Mouse (Mus musculus) urinary bladder, postnatal 14 days (tissue): ENCODE measurements around the gene Ptrhd1.
A peak's percentile ranks its signal among the peaks of the same experiment; 100 is the strongest.
"Not testable (repeated sequence)": the region's sequence is repeated elsewhere in the genome, so short reads cannot be mapped to it uniquely, and the experiment has no call there.

Experiments
- DNase-seq: peaks from one replicate; pipeline ENCODE4 v3.0.0; 2021; ENCODE audit warnings: low spot score

The Ptrhd1 gene

DNA sequence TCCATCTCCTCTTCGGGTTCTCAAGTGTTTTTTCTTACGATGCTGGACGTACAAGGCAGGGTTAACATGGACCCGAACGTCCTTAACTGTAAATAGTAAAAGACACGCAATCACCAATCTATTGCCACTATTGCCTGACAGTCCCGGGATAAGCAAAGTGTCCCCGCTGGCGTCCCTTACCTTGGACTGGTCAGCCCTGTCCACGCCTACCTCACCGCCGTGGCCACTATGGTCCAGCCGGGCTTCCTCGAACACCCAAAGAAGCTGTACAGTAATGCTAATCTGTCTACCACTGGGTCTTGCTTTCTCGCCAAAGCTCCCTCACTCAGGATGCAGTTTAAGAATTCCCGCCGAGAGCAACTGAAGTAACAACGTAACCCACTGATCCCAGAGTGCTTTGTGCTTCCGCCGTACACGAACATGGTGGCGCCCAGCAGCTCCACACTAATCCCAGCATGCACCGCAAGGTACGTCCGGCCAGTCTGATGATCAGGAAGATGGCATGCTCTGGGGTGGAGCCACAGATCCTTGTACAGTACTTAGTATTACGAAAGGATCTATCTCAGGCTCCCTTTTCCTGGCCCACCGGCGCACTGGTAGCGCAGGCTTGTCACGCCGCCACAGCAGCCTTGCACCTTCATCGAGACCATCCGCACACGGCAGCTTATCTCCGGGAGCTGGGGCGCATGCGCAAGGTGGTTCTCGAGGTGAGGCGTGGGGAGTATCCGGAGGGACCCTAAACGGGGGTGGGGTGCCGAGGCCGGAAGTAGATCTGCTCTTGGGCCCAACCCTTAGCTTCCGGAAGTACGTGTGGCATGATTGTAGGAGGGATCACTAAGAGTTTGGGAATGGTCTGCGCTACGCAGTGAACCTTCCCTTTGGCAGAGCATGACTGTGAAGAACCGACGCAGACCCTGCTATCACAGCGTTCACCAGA lies at the start of gene Ptrhd1, which contains the start of gene Cenpo:
Gene Ptrhd1 (plus strand): TSS at position 456 of the 937 bp plus-strand sequence.
Gene Cenpo (minus strand): TSS at position 723 of the 937 bp plus-strand sequence.
- peak; percentile 95 for DNase-seq

- no peak for DNase-seq
These were observed 49.2 kb upstream of the Ptrhd1 start for GRCm38 (mm10) chr12:4184648-4185047.

DNA sequence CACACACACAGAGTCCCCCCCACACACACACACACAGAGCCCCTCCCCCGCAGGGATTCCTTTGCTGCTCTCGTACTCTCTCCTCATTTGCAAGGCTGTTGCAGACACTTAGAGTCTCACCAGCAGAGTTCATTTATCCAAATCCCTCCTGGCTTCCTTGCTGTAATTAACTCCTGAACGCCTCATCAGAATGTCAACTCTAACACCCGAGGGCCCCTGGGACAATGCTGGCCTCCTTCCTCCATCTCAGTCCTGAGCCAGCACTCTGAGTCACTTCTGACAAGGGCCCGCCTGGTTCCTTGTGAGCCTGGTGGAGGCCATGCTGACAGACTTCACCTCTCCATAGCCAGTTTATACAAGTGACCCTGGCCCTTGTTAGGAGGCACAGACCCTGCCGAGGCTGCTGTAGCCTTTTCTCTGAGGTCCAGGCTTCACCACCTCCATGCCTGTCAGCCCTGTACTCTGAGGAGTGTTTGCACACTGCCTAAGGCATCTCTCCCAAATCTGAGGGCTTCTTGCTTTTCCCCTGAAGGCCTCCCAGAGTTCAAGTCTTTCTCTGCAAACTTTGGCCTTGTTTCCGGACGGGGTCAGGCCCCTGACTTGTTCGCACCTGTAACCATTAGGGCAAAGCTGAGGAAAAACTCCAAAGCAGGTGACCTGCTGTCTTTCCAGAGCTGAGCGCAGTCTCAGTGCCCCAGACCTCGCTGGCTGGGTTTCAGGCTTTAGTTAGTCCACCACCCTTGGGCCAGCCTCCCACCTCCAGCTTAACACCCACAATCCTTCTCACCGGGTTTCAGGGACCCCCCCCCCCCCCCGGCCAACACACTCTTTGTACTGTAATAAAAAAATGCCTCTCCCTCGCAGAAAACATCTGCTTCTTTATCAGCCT lies 45.4 kb upstream of the Ptrhd1 start:
- peak; percentile 68 for DNase-seq

DNA sequence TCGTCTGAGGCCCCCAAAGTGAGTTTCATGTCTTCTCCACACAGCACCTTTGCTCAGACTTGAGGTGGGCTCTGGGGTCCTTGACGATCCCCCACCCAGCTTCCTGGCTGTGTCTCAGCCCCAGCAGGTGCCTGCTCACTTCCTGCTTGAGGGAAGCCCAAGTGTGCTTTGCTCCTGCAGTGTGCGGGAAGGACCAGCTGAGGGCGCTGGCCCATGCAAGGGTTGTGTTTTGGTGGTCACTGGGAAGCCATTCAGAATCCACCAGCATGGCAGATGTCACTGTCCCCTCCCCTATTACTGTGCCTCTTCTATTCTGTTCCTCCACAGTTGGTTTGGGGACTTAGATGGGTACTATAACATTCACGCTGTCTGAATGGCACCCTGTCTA lies 44.8 kb upstream of the Ptrhd1 start:
- DNase-seq = no peak

GRCm38 (mm10) chr12:4192514-4192913 lies 41.3 kb upstream of the Ptrhd1 start:
- DNase-seq = no peak

DNA sequence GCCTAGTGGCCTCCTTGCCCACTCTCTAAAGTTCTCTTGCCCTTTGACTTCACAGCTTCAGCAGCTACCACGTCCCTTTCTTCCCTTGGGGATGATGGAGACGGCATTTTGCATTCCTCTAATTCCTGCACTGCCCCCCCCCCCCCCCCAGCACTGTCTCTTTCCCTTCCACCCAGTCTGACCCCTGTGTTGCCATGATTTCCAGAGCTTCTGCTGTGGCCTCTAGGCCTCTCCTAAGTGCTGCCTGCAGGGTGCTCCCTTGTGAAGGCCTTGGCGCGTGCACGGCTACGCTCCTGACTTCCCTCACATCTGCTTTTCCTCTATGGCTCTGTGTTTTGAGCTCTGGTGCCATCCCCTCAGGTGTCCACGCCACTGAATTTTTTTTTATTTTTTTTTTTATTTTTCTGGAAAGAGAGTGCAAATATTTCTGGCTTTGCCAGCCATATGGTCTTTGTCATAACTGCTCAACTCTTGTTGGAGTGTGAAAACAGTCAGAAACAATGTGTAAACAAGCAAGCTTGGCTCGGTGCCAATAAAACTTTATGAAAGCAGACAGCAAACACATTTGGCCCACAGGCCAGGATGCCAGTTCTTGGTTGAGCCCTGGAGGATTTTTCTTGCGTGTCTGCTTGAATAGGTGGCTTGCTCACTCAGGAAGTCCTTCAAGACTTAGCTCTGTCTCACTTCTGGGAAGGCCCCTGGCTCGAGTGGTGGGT lies 40.6 kb upstream of the Ptrhd1 start:
- no peak for DNase-seq

GRCm38 (mm10) chr12:4194643-4195042 lies 39.2 kb upstream of the Ptrhd1 start:
- DNase-seq = no peak

DNA sequence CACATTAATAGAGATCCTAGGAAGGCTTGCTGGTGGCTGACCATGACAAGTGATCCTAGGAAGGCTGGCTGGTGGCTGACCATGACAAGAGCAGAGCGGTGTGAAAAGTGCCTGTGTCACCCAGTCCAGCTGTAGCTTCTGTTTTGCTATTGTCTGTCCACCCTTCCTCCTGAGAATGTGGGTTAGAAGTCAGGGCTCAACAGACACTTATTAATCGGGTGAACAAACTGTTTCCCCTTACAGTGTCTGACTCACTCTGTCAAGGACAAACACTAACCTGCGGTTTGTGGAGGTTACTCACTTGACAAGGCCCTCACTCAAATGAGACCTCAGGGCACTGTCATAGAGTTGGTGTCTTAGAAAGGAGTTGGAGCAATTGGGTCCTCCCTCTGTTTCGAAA lies 35.1 kb upstream of the Ptrhd1 start:
- DNase-seq = no peak

- no peak for DNase-seq
These were observed 34.6 kb upstream of the Ptrhd1 start for GRCm38 (mm10) chr12:4199271-4199670.

DNA sequence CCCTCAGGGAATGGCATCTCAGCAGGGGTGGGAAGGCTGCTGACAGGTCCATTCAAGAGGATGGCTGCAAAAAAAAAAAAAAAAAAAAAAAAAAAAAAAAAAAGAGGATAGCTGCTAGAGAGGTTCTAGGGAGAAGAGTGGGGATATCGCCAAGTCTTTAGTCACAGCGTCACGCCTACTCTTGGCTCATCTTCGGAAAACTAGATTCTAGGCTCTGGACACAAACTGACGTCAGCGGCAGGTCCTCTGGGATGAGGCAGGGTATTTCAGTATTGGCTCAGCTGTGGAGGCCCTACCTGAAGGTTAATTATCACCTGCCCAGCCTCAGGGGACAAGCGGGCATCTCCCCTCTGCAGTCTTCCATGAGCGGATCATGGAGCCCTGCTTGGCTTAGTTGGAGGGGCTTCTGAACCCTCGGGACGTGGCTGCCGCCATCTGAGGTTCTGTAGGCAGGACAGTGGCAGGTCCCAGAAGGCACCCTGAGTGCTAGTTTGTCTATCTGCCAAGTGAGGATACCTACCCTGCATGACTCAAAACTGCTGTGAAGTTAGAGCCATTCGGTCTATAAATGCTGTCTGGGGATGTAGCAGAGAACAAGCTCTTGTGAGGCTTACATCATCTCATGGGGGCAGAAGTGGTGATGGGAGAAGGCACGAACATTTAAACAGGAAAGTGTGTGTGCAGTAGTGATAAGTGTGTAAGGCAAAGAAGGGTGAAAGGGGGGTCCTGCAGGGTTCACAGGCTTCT lies 32.2 kb upstream of the Ptrhd1 start:
- DNase-seq = peak; percentile 44

- no peak for DNase-seq
These were observed 31.6 kb upstream of the Ptrhd1 start for GRCm38 (mm10) chr12:4202206-4202605.

GRCm38 (mm10) chr12:4206106-4206505 lies 27.7 kb upstream of the Ptrhd1 start:
- no peak for DNase-seq

DNA sequence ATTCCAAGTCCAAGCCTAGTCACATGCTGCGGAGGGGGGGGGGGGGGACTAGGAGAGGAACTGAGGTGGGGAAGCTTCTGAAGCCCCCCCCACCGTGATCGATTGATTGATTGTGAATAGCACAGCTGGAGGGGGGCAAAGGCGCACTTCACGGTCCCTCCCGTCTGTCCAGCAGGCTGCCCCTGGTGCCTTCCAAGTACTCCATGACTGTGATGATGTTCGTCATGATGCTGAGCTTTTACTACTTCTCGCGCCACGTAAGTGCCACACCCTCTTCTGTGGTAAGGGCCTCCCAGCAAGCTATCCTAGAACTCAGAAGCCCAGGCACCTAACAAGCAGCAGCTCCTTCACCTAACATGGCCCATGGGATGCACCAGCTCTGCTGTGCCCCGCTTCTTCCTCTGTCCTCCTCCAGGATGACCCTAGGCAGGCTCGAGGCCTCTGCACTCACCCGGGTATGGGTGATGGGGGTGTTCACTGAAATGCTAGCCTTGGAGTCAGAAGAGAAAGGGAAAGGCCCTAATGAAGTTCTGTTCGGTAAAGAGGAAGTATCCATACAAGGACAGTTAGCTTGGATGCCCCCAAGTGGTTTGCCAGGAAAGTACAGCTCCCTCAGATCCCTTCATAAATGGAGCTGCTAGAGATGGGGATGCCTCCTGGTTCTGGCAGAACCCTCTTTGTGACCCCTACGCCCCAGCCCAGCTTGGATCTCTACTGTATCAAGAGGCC lies 25.3 kb upstream of the Ptrhd1 start:
- DNase-seq = peak; percentile 66

DNA sequence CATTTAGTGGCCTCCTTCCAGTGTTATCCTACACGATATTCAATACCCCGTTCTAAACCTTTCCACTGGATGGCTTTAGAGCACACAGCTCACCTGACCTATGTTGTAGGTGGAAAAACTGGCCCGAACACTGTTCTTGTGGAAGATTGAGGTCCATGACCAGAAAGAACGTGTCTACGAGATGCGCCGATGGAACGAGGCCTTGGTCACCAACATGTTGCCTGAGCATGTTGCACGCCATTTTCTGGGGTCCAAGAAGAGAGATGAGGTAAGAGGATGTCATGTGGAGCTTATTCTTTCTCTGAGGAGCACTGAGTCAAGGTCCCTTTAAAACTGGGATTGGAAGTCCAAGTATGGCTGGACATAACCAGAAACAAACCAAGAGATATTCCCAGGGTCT lies 24.6 kb upstream of the Ptrhd1 start:
- DNase-seq = no peak

- no peak for DNase-seq
These were observed 22.7 kb upstream of the Ptrhd1 start for GRCm38 (mm10) chr12:4211174-4211573.

- DNase-seq = no peak
These were observed 20.9 kb upstream of the Ptrhd1 start for GRCm38 (mm10) chr12:4212908-4213307.

- no peak for DNase-seq
These were observed 3.7 kb upstream of the Ptrhd1 start for GRCm38 (mm10) chr12:4230156-4230555.

- no peak for DNase-seq
These were observed 1.1 kb upstream of the Ptrhd1 start for GRCm38 (mm10) chr12:4232777-4233176.

DNA sequence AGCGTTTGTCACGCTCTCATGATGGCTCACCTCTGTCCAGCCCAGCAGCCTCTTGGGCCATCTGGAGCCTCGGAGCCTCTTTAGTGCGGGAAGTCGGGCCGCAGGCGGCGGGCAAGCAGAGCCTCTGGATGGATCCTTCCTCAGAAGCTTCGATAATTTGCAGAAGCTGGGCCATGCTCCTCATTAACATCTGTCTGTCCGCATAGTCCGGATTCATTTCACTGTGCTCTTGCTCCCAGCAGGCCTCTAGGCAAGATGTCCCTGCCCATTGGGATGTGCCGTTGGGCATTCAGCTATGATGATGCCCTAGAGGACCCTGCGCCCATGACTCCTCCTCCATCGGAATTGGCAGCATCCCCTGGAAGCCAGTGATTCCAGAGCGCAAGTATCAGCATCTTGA lies 3.7 kb downstream of the Ptrhd1 start:
- DNase-seq = no peak

DNA sequence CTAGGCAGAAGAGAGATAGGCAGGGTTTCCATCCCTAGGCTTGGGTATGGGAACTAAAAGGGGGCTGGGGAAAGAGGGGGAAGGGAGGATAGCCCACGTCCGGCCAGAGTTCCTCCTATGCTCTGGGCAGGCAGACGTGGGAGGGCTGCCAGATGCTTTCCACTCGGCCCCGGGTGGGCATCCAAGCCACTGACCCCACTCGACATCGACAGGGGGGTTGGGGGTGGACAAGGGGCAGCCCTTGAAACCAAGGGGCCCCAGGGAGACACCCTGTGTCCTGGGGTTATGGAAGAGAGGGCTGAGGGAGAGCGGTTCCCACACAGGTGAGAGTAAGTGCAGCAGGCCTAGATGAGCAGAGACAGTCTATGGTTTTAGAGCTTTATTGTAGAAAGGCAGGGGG lies 6.5 kb downstream of the Ptrhd1 start:
- DNase-seq = not testable (repeated sequence)

GRCm38 (mm10) chr12:4243805-4244204 lies 10.0 kb downstream of the Ptrhd1 start:
- DNase-seq = no peak
